Mouse (Mus musculus): ENCODE measurements around the gene Olfr975. TPM values are rescaled to one million over a fixed set of nuclear protein-coding genes. Genes with fewer than 3 reads are reported as not detected.
"Not testable (repeated sequence)": the region's sequence is repeated elsewhere in the genome, so short reads cannot be mapped to it uniquely, and the experiment has no call there.

Gene Olfr975
- polyA plus RNA-seq (2016; fragmentation: Nextera tagmentation; extraction: Ambion mirVana) = 0.06 TPM in 1 of 2 replicates, not detected in the other

DNA sequence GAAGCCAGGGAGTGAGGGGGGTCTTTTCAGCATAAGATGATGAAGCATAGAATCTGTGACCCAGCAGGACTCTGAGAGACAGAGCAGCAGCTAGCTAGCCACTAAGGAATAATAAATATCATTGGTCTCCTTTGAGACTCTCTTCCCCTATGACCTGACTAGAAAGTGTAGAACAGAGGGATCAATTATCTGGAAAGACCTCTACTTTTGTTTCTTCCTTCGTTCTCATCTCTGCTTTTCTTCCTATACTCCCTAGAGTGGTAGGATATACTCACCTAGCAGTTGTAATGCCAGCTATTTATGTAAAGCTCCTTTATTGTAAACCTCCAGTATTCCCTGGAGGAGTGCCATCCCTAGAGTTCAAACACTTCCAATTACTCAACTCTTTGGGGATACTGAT, at the start of gene Olfr975:
TSS of gene Olfr975 (minus strand) at position 101 of the 400 bp plus-strand sequence.
- Histone ChIP-seq H3K4me1 (no peaks in the 10 kb centered on the region), H3K4me3 (replicated peaks) (no peak within 1 kb of the TSS), H3K9me3 (no peaks in the 10 kb centered on the region), H3K27me3 (no peaks in the 10 kb centered on the region), H3K4me2 (no peak within 1 kb of the TSS), H3K9ac (no peak within 1 kb of the TSS), H3K36me3 (replicated peaks) (no peaks in the 10 kb centered on the region), H3K27ac (no peak within 1 kb of the TSS)
- WGBS = 55% methylated on average over 1 of the region's 1 CpGs
- ATAC-seq (ENCODE audit: low FRiP score) = no peak

- no peak within 1 kb of the TSS for H3K4me3 ChIP-seq (replicated peaks)
- no peaks in the 10 kb centered on the region for H3K9me3 ChIP-seq
- no peaks in the 10 kb centered on the region for H3K27me3 ChIP-seq
- H3K36me3 ChIP-seq (replicated peaks) = no peaks in the 10 kb centered on the region
- 79% methylated on average over 2 of the region's 2 CpGs for WGBS
- H3K27ac ChIP-seq = no peak within 1 kb of the TSS
- H3K9ac ChIP-seq = no peak within 1 kb of the TSS
- H3K4me1 ChIP-seq = no peaks in the 10 kb centered on the region
- H3K4me2 ChIP-seq = no peak within 1 kb of the TSS
- no peak for ATAC-seq (ENCODE audit: low FRiP score)
Measured at GRCm38 (mm10) chr9:39991813-39992212, 40.0 kb upstream of the Olfr975 start, which contains the start of gene Olfr978. Olfr978 (plus strand) TSS chr9:39992113.

DNA sequence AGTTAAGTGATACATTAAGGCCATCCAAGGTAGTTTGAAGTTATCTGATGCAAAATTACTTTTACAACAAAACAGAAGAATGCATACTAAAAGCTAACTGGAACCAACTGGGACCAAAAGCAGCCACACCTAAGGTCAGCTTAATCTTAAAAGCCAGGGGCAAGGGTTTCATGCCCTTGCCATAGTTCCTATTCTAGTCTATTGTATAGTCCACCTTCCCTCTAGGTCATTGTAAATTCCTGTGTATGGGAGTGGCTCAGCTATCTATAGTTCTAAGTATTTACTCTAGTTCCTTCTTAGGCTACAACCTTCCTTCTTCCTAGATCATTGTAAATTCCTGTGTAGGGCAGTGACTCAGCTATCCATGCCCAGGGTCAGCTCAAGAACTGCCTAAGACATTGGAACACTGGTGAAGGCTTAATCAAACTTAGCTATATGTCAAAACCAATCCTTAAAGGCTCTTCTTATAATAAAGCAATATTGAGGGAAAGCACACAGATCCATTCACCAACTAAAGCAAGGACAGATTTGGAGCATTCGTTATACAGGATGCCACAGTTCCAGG, 24.8 kb upstream of the Olfr975 start:
- not testable (repeated sequence) for H3K4me1 ChIP-seq; H3K27me3 ChIP-seq; H3K9ac ChIP-seq; H3K4me3 ChIP-seq (replicated peaks); ATAC-seq (ENCODE audit: low FRiP score); H3K9me3 ChIP-seq; H3K4me2 ChIP-seq; H3K27ac ChIP-seq; H3K36me3 ChIP-seq (replicated peaks)
- 86% methylated on average over 1 of the region's 1 CpGs for WGBS

GRCm38 (mm10) chr9:39961033-39961432, 9.2 kb upstream of the Olfr975 start, which contains the start of gene Olfr976:
Olfr976 (minus strand) TSS chr9:39961133.
- H3K27me3 ChIP-seq; H3K36me3 ChIP-seq (replicated peaks); H3K9me3 ChIP-seq; H3K4me1 ChIP-seq; H3K9ac ChIP-seq; H3K4me3 ChIP-seq (replicated peaks); H3K27ac ChIP-seq; H3K4me2 ChIP-seq; ATAC-seq (ENCODE audit: low FRiP score): not testable (repeated sequence)
- 92% methylated on average over 8 of the region's 9 CpGs for WGBS

GRCm38 (mm10) chr9:39937201-39937600, 14.6 kb downstream of the Olfr975 start, which contains the start of gene Olfr974:
Olfr974 (plus strand) TSS chr9:39937501.
- no peak within 1 kb of the TSS for H3K4me3 ChIP-seq (replicated peaks)
- H3K4me1 ChIP-seq = no peaks in the 10 kb centered on the region
- WGBS = 89% methylated on average over 1 of the region's 1 CpGs
- H3K9me3 ChIP-seq = no peaks in the 10 kb centered on the region
- H3K27me3 ChIP-seq = no peaks in the 10 kb centered on the region
- no peak within 1 kb of the TSS for H3K27ac ChIP-seq
- H3K36me3 ChIP-seq (replicated peaks) = no peaks in the 10 kb centered on the region
- H3K9ac ChIP-seq = no peak within 1 kb of the TSS
- ATAC-seq (ENCODE audit: low FRiP score) = no peak
- H3K4me2 ChIP-seq = no peak within 1 kb of the TSS

GRCm38 (mm10) chr9:39928837-39929236, 23.0 kb downstream of the Olfr975 start:
- not testable (repeated sequence) for H3K27me3 ChIP-seq; ATAC-seq (ENCODE audit: low FRiP score); H3K27ac ChIP-seq; H3K9me3 ChIP-seq; H3K4me3 ChIP-seq (replicated peaks); H3K9ac ChIP-seq; H3K4me1 ChIP-seq; H3K36me3 ChIP-seq (replicated peaks); H3K4me2 ChIP-seq
- 61% methylated on average over 1 of the region's 1 CpGs for WGBS

DNA sequence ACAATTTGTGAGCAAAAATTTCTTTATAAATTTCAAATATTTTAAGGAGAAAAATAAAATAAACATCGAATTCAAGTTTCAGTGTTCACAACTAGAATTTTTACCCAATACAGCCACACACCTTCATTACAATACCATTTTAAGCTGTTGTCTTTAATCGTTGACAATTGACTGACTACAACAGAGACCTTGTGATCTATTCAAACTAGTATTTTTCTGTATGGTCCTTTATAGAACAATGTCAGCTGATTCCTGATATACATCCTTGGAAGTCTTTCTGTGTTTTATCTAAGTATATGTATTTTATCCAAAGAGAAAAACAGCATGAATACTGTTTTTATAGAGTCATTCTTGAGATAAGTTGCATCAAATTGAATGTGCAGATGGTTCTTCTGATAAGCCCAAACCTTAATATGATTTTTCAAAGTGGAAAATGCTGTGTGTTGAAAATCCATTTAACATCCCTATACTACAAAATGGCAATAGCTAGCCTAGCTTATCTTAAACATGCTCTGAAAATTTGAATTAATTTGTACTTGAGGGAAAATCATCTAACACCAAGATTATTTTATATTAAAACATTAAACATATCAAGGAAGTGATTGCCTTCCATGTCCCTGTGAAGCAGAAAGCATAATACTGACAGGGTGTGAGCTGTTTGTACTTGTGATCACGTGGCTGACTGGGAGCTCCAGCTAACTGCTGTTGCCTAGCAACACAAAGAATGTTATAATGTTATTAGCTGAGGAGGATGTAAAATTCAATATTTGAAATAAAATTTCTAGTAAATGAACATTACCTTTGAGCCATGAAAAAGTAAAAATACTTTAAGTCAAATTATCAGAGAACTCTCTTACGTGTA, 23.6 kb downstream of the Olfr975 start:
- H3K4me2 ChIP-seq; H3K9me3 ChIP-seq; H3K4me1 ChIP-seq; H3K27me3 ChIP-seq; H3K9ac ChIP-seq; H3K4me3 ChIP-seq (replicated peaks); H3K36me3 ChIP-seq (replicated peaks); H3K27ac ChIP-seq: not testable (repeated sequence)
- WGBS = no CpG with 5 or more reads among the region's 4 CpGs
- ATAC-seq (ENCODE audit: low FRiP score) = peak; percentile 79; the same call in 1 of the 2 replicates

DNA sequence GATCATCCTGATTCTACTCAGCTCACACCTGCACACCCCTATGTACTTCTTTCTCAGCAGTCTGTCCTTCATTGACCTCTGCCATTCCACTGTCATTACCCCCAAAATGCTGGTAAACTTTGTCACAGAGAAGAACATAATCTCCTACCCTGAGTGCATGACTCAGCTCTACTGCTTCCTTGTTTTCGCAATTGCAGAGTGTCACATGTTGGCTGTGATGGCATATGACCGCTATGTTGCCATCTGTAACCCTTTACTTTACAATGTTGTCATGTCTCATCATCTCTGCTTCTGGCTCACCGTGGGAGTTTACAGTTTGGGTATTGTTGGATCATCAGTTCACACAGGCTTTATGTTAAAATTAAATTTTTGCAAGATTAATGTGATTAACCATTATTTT, 41.9 kb downstream of the Olfr975 start:
- Histone ChIP-seq H3K4me3 (replicated peaks) (no peak overlapping the region), H3K9ac (no peak overlapping the region), H3K36me3 (replicated peaks) (no peaks in the 10 kb centered on the region), H3K4me2 (no peak overlapping the region), H3K9me3 (no peaks in the 10 kb centered on the region), H3K27me3 (no peaks in the 10 kb centered on the region), H3K4me1 (no peaks in the 10 kb centered on the region), H3K27ac (no peak overlapping the region)
- no peak for ATAC-seq (ENCODE audit: low FRiP score)
- WGBS = 92% methylated on average over 3 of the region's 3 CpGs

DNA sequence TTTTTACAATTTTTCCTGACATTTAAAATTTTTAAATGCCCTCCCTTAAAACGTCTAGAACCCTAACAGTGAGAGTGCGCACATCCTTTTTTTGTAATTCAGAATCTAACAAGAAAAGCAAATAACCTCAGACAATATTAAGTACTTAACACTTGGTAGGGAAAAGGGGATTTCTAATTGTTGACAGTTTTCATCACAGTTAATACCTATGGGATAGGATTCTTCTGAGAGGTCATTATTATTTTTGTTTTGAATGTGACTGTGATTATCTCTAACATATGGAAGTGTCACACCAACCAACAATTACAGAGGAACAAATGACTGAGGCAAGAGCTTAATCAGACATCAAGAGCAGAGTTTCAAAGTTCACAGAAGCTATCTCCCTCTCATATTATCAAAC, 44.8 kb downstream of the Olfr975 start, which contains the start of gene Olfr229:
TSS of gene Olfr229 (plus strand) at position 301 of the 400 bp plus-strand sequence.
- Histone ChIP-seq H3K27ac (no peak within 1 kb of the TSS), H3K4me3 (replicated peaks) (no peak within 1 kb of the TSS), H3K27me3 (no peaks in the 10 kb centered on the region), H3K9me3 (no peaks in the 10 kb centered on the region), H3K9ac (no peak within 1 kb of the TSS), H3K4me2 (no peak within 1 kb of the TSS), H3K36me3 (replicated peaks) (no peaks in the 10 kb centered on the region), H3K4me1 (no peaks in the 10 kb centered on the region)
- no peak for ATAC-seq (ENCODE audit: low FRiP score)
- 65% methylated on average over 2 of the region's 2 CpGs for WGBS

DNA sequence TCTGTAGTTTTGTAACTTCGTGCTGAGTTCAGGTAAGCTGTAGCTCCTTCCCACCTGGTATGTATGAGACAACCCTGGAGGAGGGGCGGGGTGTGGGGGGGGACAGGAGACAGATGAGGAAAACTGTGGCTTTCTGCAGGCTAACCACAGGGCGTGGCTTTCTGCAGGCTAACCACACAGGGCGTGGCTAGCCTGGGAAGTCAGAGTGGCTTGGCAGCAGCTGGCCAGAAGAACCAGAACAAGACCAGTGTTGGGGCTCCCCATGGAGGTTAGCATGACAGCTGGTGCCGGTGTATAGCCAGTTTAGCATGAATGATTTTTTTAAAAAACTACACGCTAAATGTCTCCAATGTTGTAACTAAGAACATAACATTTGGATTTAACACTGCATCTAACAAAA, 46.7 kb downstream of the Olfr975 start:
- H3K27ac ChIP-seq = no peak overlapping the region

More for the DNA sequence above, 46.7 kb downstream of the Olfr975 start:
- H3K4me1 ChIP-seq = no peaks in the 10 kb centered on the region
- no peaks in the 10 kb centered on the region for H3K36me3 ChIP-seq (replicated peaks)
- H3K9me3 ChIP-seq = no peaks in the 10 kb centered on the region
- no peak overlapping the region for H3K4me2 ChIP-seq
- H3K27me3 ChIP-seq = no peaks in the 10 kb centered on the region
- no peak overlapping the region for H3K9ac ChIP-seq
- ATAC-seq (ENCODE audit: low FRiP score) = no peak
- 88% methylated on average over 6 of the region's 6 CpGs for WGBS
- H3K4me3 ChIP-seq (replicated peaks) = no peak overlapping the region

All from forebrain, embryonic 12.5 days (tissue).